Comparison of ENCODE assay signal across 8 mouse cellular contexts in genomic region chr10:41450780-41451522, GRCm38 (mm10). TPM values are rescaled to one million over a fixed set of nuclear protein-coding genes. Genes with fewer than 3 reads are reported as not detected.
A peak's percentile ranks its signal among the peaks of the same experiment; 100 is the strongest.
DNase-seq lines count a peak whose midpoint lies in the region; ATAC-seq and TF ChIP-seq lines count a peak whose summit lies in the region.

No protein-coding gene starts in this region.

- peak overlapping the region; percentile 79 for H3K9ac ChIP-seq in forebrain, embryonic 11.5 days (ENCODE audit: low read length)
- peak overlapping the region; percentile 89 for H3K9ac ChIP-seq in liver, embryonic 13.5 days

- peaks cover 8% of the 10 kb centered on the region for H3K79me3 ChIP-seq in C2C12 (ENCODE audit: low read depth)

- peaks cover 21% of the 10 kb centered on the region for H3K79me2 ChIP-seq in C2C12 (ENCODE audit: control insufficient read depth, insufficient read depth)

- H3K36me3 ChIP-seq in heart, embryonic 10.5 days, result peaks cover 27% of the 10 kb centered on the region
- H3K36me3 ChIP-seq in C2C12 (ENCODE audit: control insufficient read depth, insufficient read depth), result peaks cover 10% of the 10 kb centered on the region
- no peaks in the 10 kb centered on the region; the same call in 1 of the 2 replicates for H3K36me3 ChIP-seq in forebrain, embryonic 11.5 days (ENCODE audit: control insufficient read depth, insufficient read depth, low read length)
- H3K36me3 ChIP-seq in liver, embryonic 13.5 days, result peaks cover 24% of the 10 kb centered on the region

- peaks cover 16% of the 10 kb centered on the region for H3K4me1 ChIP-seq in heart, embryonic 10.5 days
- no peaks in the 10 kb centered on the region; the same call in 1 of the 2 replicates for H3K4me1 ChIP-seq in forebrain, embryonic 11.5 days (replicated peaks; ENCODE audit: control insufficient read depth, insufficient read depth, low read length)
- H3K4me1 ChIP-seq in liver, embryonic 13.5 days (replicated peaks), result peaks cover 48% of the 10 kb centered on the region

- no peaks in the 10 kb centered on the region for H3K27me3 ChIP-seq in heart, embryonic 10.5 days (ENCODE audit: insufficient read depth, poor library complexity, severe bottlenecking)
- peaks cover 6% of the 10 kb centered on the region for H3K27me3 ChIP-seq in C2C12 (ENCODE audit: control insufficient read depth, insufficient read depth, insufficient read length)
- no peaks in the 10 kb centered on the region for H3K27me3 ChIP-seq in forebrain, embryonic 11.5 days (ENCODE audit: control insufficient read depth, insufficient read depth, low read length)
- 0 out of 2 replicates have a peak, but pooled peaks cover 4% of the 10 kb centered on the region for H3K27me3 ChIP-seq in liver, embryonic 13.5 days

- peak overlapping the region; percentile 87 for H3K27ac ChIP-seq in heart, embryonic 10.5 days
- no peak overlapping the region for H3K27ac ChIP-seq in forebrain, embryonic 11.5 days (ENCODE audit: low read depth, low read length)
- H3K27ac ChIP-seq in liver, embryonic 13.5 days, result peak overlapping the region; percentile 70

- peak overlapping the region; percentile 70 for H3K4me2 ChIP-seq in forebrain, embryonic 11.5 days (ENCODE audit: low read depth, low read length, severe bottlenecking)
- H3K4me2 ChIP-seq in liver, embryonic 13.5 days, result peak overlapping the region; percentile 85

- no peak for DNase-seq in heart, embryonic 10.5 days (ENCODE audit: low spot score)
- DNase-seq in heart, postnatal 25 days (ENCODE audit: low spot score), result no peak
- no peak for DNase-seq in forebrain, embryonic 11.5 days (ENCODE audit: low spot score)
- DNase-seq in liver, embryonic 13.5 days, result no peak
- DNase-seq in left cerebral cortex, postnatal 14 days (ENCODE audit: low spot score in 2 of 2), result no peak
- DNase-seq in right cerebral cortex, postnatal 4 days, result no peak

- H3K9me3 ChIP-seq in heart, embryonic 10.5 days, result no peaks in the 10 kb centered on the region
- no peaks in the 10 kb centered on the region for H3K9me3 ChIP-seq in forebrain, embryonic 11.5 days (ENCODE audit: control insufficient read depth, low read length)
- no peaks in the 10 kb centered on the region for H3K9me3 ChIP-seq in liver, embryonic 13.5 days (replicated peaks)

- peak overlapping the region; percentile 84 for H3K4me3 ChIP-seq in heart, embryonic 10.5 days
- peak overlapping the region; percentile 82 for H3K4me3 ChIP-seq in C2C12 (ENCODE audit: insufficient read depth, poor library complexity, severe bottlenecking)
- H3K4me3 ChIP-seq in forebrain, embryonic 11.5 days (ENCODE audit: low read depth, low read length), result peak overlapping the region; percentile 84
- H3K4me3 ChIP-seq in liver, embryonic 13.5 days (replicated peaks), result peak overlapping the region; percentile 95

- 54% methylated on average over 18 of the region's 18 CpGs for WGBS in heart, embryonic 10.5 days
- WGBS in forebrain, embryonic 11.5 days, result 58% methylated on average over 18 of the region's 18 CpGs
- 48% methylated on average over 18 of the region's 18 CpGs for WGBS in liver, embryonic 13.5 days (ENCODE audit: insufficient replicate concordance)

- intact Hi-C loops in heart, postnatal 25 days (cut with DNase I), result no loop called here
- intact Hi-C loops in left cerebral cortex, postnatal 14 days (cut with DNase I), result loop anchor here (5.0 kb wide), 1 partner anchor 51 kb away; no protein-coding TSS in a partner anchor

- TF ChIP-seq CTCF in C2C12 (IDR thresholded peaks at IDR 0.05; ENCODE audit: control insufficient read depth, insufficient read depth, insufficient read length), result no peak

- ATAC-seq in forebrain, embryonic 11.5 days (replicated peaks; ENCODE audit: low FRiP score), result no peak
- ATAC-seq in liver, embryonic 13.5 days (ENCODE audit: low read depth), result no peak
- no peak for ATAC-seq in megakaryocyte progenitor cell, adult 5-6 weeks (replicated peaks; ENCODE audit: poor library complexity)

- H3ac ChIP-seq in C2C12 (ENCODE audit: control insufficient read depth, insufficient read length, low read depth), result peak overlapping the region; percentile 99

TF ChIP-seq in C2C12, 6 proteins besides CTCF, POLR2A, EP300 and RAD21:
- TF ChIP-seq MYOD1 (IDR thresholded peaks at IDR 0.05; ENCODE audit: control insufficient read depth, insufficient read length, low read depth), result no peak
- TF ChIP-seq CEBPB (IDR thresholded peaks at IDR 0.05; ENCODE audit: low read depth), result no peak
- TF ChIP-seq FOSL1 (IDR thresholded peaks at IDR 0.05; ENCODE audit: insufficient read depth, low read length, poor library complexity, severe bottlenecking), result no peak
- TF ChIP-seq MYOG (IDR thresholded peaks at IDR 0.05; ENCODE audit: control insufficient read depth, extremely low read depth, insufficient read length), result no peak

RNA-seq across cellular contexts. Expression of gene Zbtb24, which starts 0.8 kb away (rescaled TPM):
- polyA plus RNA-seq in heart, embryonic 10.5 days (2016; fragmentation: Nextera tagmentation; extraction: Ambion mirVana), result 13.8 and 13.9 TPM in 2 replicates
- total RNA-seq in heart, postnatal 25 days (2021), result 1 to 10 TPM; 7.2 to 8.2 TPM
- 5.7 TPM for polyA plus RNA-seq in C2C12 (2012; fragmentation: generic; extraction: Trizol)
- 18.6 and 21.0 TPM in 2 replicates for polyA plus RNA-seq in forebrain, embryonic 11.5 days (2014; fragmentation: Nextera tagmentation; extraction: Ambion mirVana)
- 5.2 and 5.7 TPM in 2 replicates for polyA plus RNA-seq in liver, embryonic 13.5 days (2015; fragmentation: Nextera tagmentation; extraction: Ambion mirVana)
- total RNA-seq in megakaryocyte progenitor cell, adult 5-6 weeks (2015), result 10.4 and 12.6 TPM in 2 replicates
- 15.9 and 21.9 TPM in 2 replicates for total RNA-seq in megakaryocyte progenitor cell, adult 5-6 weeks (2017)
- 10 to 100 TPM; 15.6 to 17.8 TPM for total RNA-seq in left cerebral cortex, postnatal 14 days (2021)

RNA-seq across cellular contexts. Expression of gene Mical1, which starts 25.2 kb away (rescaled TPM):
- polyA plus RNA-seq in heart, embryonic 10.5 days (2016; fragmentation: Nextera tagmentation; extraction: Ambion mirVana), result 46.5 and 48.8 TPM in 2 replicates
- total RNA-seq in heart, postnatal 25 days (2021), result 10 to 100 TPM; 11.5 to 15.6 TPM
- 27.7 TPM for polyA plus RNA-seq in C2C12 (2012; fragmentation: generic; extraction: Trizol)
- polyA plus RNA-seq in forebrain, embryonic 11.5 days (2014; fragmentation: Nextera tagmentation; extraction: Ambion mirVana), result 41.5 and 50.9 TPM in 2 replicates
- polyA plus RNA-seq in liver, embryonic 13.5 days (2015; fragmentation: Nextera tagmentation; extraction: Ambion mirVana), result 6.0 and 6.1 TPM in 2 replicates
- 29.9 and 32.3 TPM in 2 replicates for total RNA-seq in megakaryocyte progenitor cell, adult 5-6 weeks (2015)
- total RNA-seq in megakaryocyte progenitor cell, adult 5-6 weeks (2017), result 39.1 and 40.7 TPM in 2 replicates
- 10 to 100 TPM; 19.4 to 27.0 TPM for total RNA-seq in left cerebral cortex, postnatal 14 days (2021)

RNA-seq across cellular contexts. Expression of gene Smpd2, which starts 39.2 kb away (rescaled TPM):
- polyA plus RNA-seq in heart, embryonic 10.5 days (2016; fragmentation: Nextera tagmentation; extraction: Ambion mirVana), result 51.8 and 52.7 TPM in 2 replicates
- total RNA-seq in heart, postnatal 25 days (2021), result 10 to 100 TPM; 38.3 to 38.6 TPM
- 20.7 TPM for polyA plus RNA-seq in C2C12 (2012; fragmentation: generic; extraction: Trizol)
- polyA plus RNA-seq in forebrain, embryonic 11.5 days (2014; fragmentation: Nextera tagmentation; extraction: Ambion mirVana), result 50.7 and 56.7 TPM in 2 replicates
- 9.8 and 11.2 TPM in 2 replicates for polyA plus RNA-seq in liver, embryonic 13.5 days (2015; fragmentation: Nextera tagmentation; extraction: Ambion mirVana)
- 12.8 and 13.7 TPM in 2 replicates for total RNA-seq in megakaryocyte progenitor cell, adult 5-6 weeks (2015)
- total RNA-seq in megakaryocyte progenitor cell, adult 5-6 weeks (2017), result 8.1 and 20.0 TPM in 2 replicates
- 10 to 100 TPM; 20.8 to 24.7 TPM for total RNA-seq in left cerebral cortex, postnatal 14 days (2021)

RNA-seq across cellular contexts. Expression of gene Ppil6, which starts 39.3 kb away (rescaled TPM):
- 0.95 and 1.3 TPM in 2 replicates for polyA plus RNA-seq in heart, embryonic 10.5 days (2016; fragmentation: Nextera tagmentation; extraction: Ambion mirVana)
- 1 to 10 TPM; 1.4 to 1.5 TPM for total RNA-seq in heart, postnatal 25 days (2021)
- polyA plus RNA-seq in C2C12 (2012; fragmentation: generic; extraction: Trizol), result 0.08 TPM
- polyA plus RNA-seq in forebrain, embryonic 11.5 days (2014; fragmentation: Nextera tagmentation; extraction: Ambion mirVana), result 0.65 and 0.98 TPM in 2 replicates
- polyA plus RNA-seq in liver, embryonic 13.5 days (2015; fragmentation: Nextera tagmentation; extraction: Ambion mirVana), result not detected in 2 replicates
- total RNA-seq in megakaryocyte progenitor cell, adult 5-6 weeks (2015), result 1.1 TPM in 1 of 2 replicates, not detected in the other
- 1.5 TPM in 1 of 2 replicates, not detected in the other for total RNA-seq in megakaryocyte progenitor cell, adult 5-6 weeks (2017)
- total RNA-seq in left cerebral cortex, postnatal 14 days (2021), result 1 to 10 TPM; 6.3 to 7.6 TPM
